Mouse (Mus musculus): Measurements from ENCODE around the gene Acox2. TPM values are rescaled to one million over a fixed set of nuclear protein-coding genes. Genes with fewer than 3 reads are reported as not detected.

Gene Acox2
- polyA plus RNA-seq, 1 experiment from 2014 or later, result 3.1 TPM

GRCm38 (mm10) chr14:8244211-8244611 is 14.9 kb downstream of the Acox2 start:
- H3K4me1 ChIP-seq, result no peaks in the 10 kb centered on the region
- no peaks in the 10 kb centered on the region for H3K9me3 ChIP-seq
- no peaks in the 10 kb centered on the region for H3K27me3 ChIP-seq (replicated peaks)
- 49% methylated on average over 5 of the region's 5 CpGs for WGBS
- H3K4me3 ChIP-seq (replicated peaks), result no peak overlapping the region
- H3K4me2 ChIP-seq, result no peak overlapping the region
- no peak overlapping the region for H3K9ac ChIP-seq
- no peak for ATAC-seq (ENCODE audit: insufficient read depth, low FRiP score, low read depth)
- H3K36me3 ChIP-seq, result no peaks in the 10 kb centered on the region
- no peak overlapping the region for H3K27ac ChIP-seq

- H3K9ac ChIP-seq, result no peak overlapping the region
- ATAC-seq (ENCODE audit: insufficient read depth, low FRiP score, low read depth), result peak; percentile 54
- 52% methylated on average over 8 of the region's 8 CpGs for WGBS
Observed at GRCm38 (mm10) chr14:8243136-8243888, 15.8 kb downstream of the Acox2 start.

GRCm38 (mm10) chr14:8242388-8242920 is 16.7 kb downstream of the Acox2 start:
- no peak overlapping the region for H3K4me2 ChIP-seq
- H3K4me1 ChIP-seq, result no peaks in the 10 kb centered on the region
- peak; percentile 61; the same call in 1 of the 2 replicates for ATAC-seq (ENCODE audit: insufficient read depth, low FRiP score, low read depth)
- H3K36me3 ChIP-seq, result no peaks in the 10 kb centered on the region
- H3K9me3 ChIP-seq, result no peaks in the 10 kb centered on the region
- H3K4me3 ChIP-seq (replicated peaks), result no peak overlapping the region
- 45% methylated on average over 5 of the region's 5 CpGs for WGBS
- no peaks in the 10 kb centered on the region for H3K27me3 ChIP-seq (replicated peaks)
- no peak overlapping the region for H3K27ac ChIP-seq
- H3K9ac ChIP-seq, result no peak overlapping the region

More at GRCm38 (mm10) chr14:8243136-8243888, 15.8 kb downstream of the Acox2 start:
- Histone ChIP-seq H3K4me3 (replicated peaks) (no peak overlapping the region), H3K36me3 (no peaks in the 10 kb centered on the region), H3K9me3 (no peaks in the 10 kb centered on the region), H3K27ac (no peak overlapping the region), H3K27me3 (replicated peaks) (no peaks in the 10 kb centered on the region), H3K4me1 (no peaks in the 10 kb centered on the region), H3K4me2 (no peak overlapping the region)

- no peaks in the 10 kb centered on the region for H3K36me3 ChIP-seq
- no peak overlapping the region for H3K4me2 ChIP-seq
- H3K4me3 ChIP-seq (replicated peaks), result no peak overlapping the region
- H3K27me3 ChIP-seq (replicated peaks), result no peaks in the 10 kb centered on the region
- H3K9me3 ChIP-seq, result no peaks in the 10 kb centered on the region
- no peak for ATAC-seq (ENCODE audit: insufficient read depth, low FRiP score, low read depth)
- no peak overlapping the region for H3K9ac ChIP-seq
- no peaks in the 10 kb centered on the region for H3K4me1 ChIP-seq
- no peak overlapping the region for H3K27ac ChIP-seq
Observed at GRCm38 (mm10) chr14:8241816-8242215, 17.3 kb downstream of the Acox2 start.

GRCm38 (mm10) chr14:8233252-8233651 is 25.9 kb downstream of the Acox2 start:
- H3K4me1 ChIP-seq, result no peaks in the 10 kb centered on the region
- H3K9me3 ChIP-seq, result no peaks in the 10 kb centered on the region
- H3K4me2 ChIP-seq, result no peak overlapping the region
- H3K36me3 ChIP-seq, result no peaks in the 10 kb centered on the region
- 38% methylated on average over 1 of the region's 1 CpGs for WGBS
- no peaks in the 10 kb centered on the region for H3K27me3 ChIP-seq (replicated peaks)
- H3K4me3 ChIP-seq (replicated peaks), result no peak overlapping the region
- no peak overlapping the region for H3K9ac ChIP-seq
- no peak overlapping the region for H3K27ac ChIP-seq
- no peak for ATAC-seq (ENCODE audit: insufficient read depth, low FRiP score, low read depth)

- Histone ChIP-seq H3K4me2 (no peak overlapping the region), H3K9ac (no peak overlapping the region), H3K36me3 (no peaks in the 10 kb centered on the region), H3K27me3 (replicated peaks) (no peaks in the 10 kb centered on the region), H3K9me3 (no peaks in the 10 kb centered on the region), H3K27ac (no peak overlapping the region), H3K4me3 (replicated peaks) (no peak overlapping the region), H3K4me1 (no peaks in the 10 kb centered on the region)
- 81% methylated on average over 6 of the region's 6 CpGs for WGBS
- no peak for ATAC-seq (ENCODE audit: insufficient read depth, low FRiP score, low read depth)
Observed at GRCm38 (mm10) chr14:8232155-8232910, 26.8 kb downstream of the Acox2 start.

GRCm38 (mm10) chr14:8229367-8230019 is 29.7 kb downstream of the Acox2 start:
- Histone ChIP-seq H3K27me3 (replicated peaks) (no peaks in the 10 kb centered on the region), H3K9me3 (no peaks in the 10 kb centered on the region), H3K4me3 (replicated peaks) (no peak overlapping the region), H3K4me2 (no peak overlapping the region), H3K4me1 (no peaks in the 10 kb centered on the region), H3K9ac (no peak overlapping the region), H3K27ac (no peak overlapping the region), H3K36me3 (0 out of 2 replicates have a peak, but pooled peaks cover under 1% of the 10 kb centered on the region)
- 80% methylated on average over 9 of the region's 9 CpGs for WGBS
- ATAC-seq (ENCODE audit: insufficient read depth, low FRiP score, low read depth), result no peak

GRCm38 (mm10) chr14:8224805-8225204 is 34.3 kb downstream of the Acox2 start:
- 72% methylated on average over 2 of the region's 2 CpGs for WGBS
- no peak for ATAC-seq (ENCODE audit: insufficient read depth, low FRiP score, low read depth)
- Histone ChIP-seq H3K4me2 (no peak overlapping the region), H3K27ac (no peak overlapping the region), H3K4me3 (replicated peaks) (no peak overlapping the region), H3K36me3 (0 out of 2 replicates have a peak, but pooled peaks cover 7% of the 10 kb centered on the region), H3K9ac (no peak overlapping the region), H3K4me1 (no peaks in the 10 kb centered on the region), H3K9me3 (no peaks in the 10 kb centered on the region), H3K27me3 (replicated peaks) (no peaks in the 10 kb centered on the region)

- Histone ChIP-seq H3K27me3 (replicated peaks) (no peaks in the 10 kb centered on the region), H3K9me3 (no peaks in the 10 kb centered on the region), H3K36me3 (0 out of 2 replicates have a peak, but pooled peaks cover 7% of the 10 kb centered on the region), H3K4me1 (no peaks in the 10 kb centered on the region), H3K9ac (no peak overlapping the region), H3K4me3 (replicated peaks) (no peak overlapping the region), H3K27ac (no peak overlapping the region), H3K4me2 (no peak overlapping the region)
- 78% methylated on average over 10 of the region's 10 CpGs for WGBS
- ATAC-seq (ENCODE audit: insufficient read depth, low FRiP score, low read depth), result no peak
Observed at GRCm38 (mm10) chr14:8223506-8224293, 35.5 kb downstream of the Acox2 start.

- Histone ChIP-seq H3K4me3 (replicated peaks) (no peak overlapping the region), H3K27ac (no peak overlapping the region), H3K4me1 (no peaks in the 10 kb centered on the region), H3K9ac (no peak overlapping the region), H3K4me2 (no peak overlapping the region), H3K27me3 (replicated peaks) (no peaks in the 10 kb centered on the region), H3K9me3 (no peaks in the 10 kb centered on the region), H3K36me3 (0 out of 2 replicates have a peak, but pooled peaks cover 7% of the 10 kb centered on the region)
- whole genome bisulfite sequencing, result 95% methylated on average over 16 of the region's 16 CpGs
- ATAC-seq (ENCODE audit: insufficient read depth, low FRiP score, low read depth), result no peak
Observed at GRCm38 (mm10) chr14:8222561-8222960, 36.6 kb downstream of the Acox2 start.

- Histone ChIP-seq H3K27ac (no peak overlapping the region), H3K36me3 (0 out of 2 replicates have a peak, but pooled peaks cover 7% of the 10 kb centered on the region), H3K4me2 (no peak overlapping the region), H3K9ac (no peak overlapping the region), H3K4me1 (no peaks in the 10 kb centered on the region), H3K9me3 (no peaks in the 10 kb centered on the region), H3K27me3 (replicated peaks) (no peaks in the 10 kb centered on the region), H3K4me3 (replicated peaks) (no peak overlapping the region)
- 79% methylated on average over 2 of the region's 2 CpGs for WGBS
- no peak for ATAC-seq (ENCODE audit: insufficient read depth, low FRiP score, low read depth)
Observed at GRCm38 (mm10) chr14:8220912-8221311, 38.2 kb downstream of the Acox2 start.
